Mouse (Mus musculus): ENCODE results near the gene Irf2bp2. TPM values are rescaled to one million over a fixed set of nuclear protein-coding genes. Genes with fewer than 3 reads are reported as not detected.

Gene Irf2bp2
- polyA plus RNA-seq, 1 experiment from 2014 or later = 12.6 TPM

GRCm38 (mm10) chr8:126591141-126591820 lies 2.5 kb downstream of the Irf2bp2 start:
- Histone ChIP-seq H3K9ac (peak overlapping the region; percentile 89), H3K4me3 (peak overlapping the region; percentile 87), H3K4me2 (peak overlapping the region; percentile 81), H3K27me3 (no peaks in the 10 kb centered on the region), H3K27ac (peak overlapping the region; percentile 100), H3K9me3 (no peaks in the 10 kb centered on the region), H3K4me1 (peaks cover 38% of the 10 kb centered on the region), H3K36me3 (peaks cover 13% of the 10 kb centered on the region)
- WGBS = 1% methylated on average over 20 of the region's 20 CpGs
- no peak for ATAC-seq (ENCODE audit: borderline replicate concordance, extremely low read depth, low FRiP score, low TSS enrichment)

GRCm38 (mm10) chr8:126590599-126590998 lies 3.2 kb downstream of the Irf2bp2 start:
- no peak for ATAC-seq (ENCODE audit: borderline replicate concordance, extremely low read depth, low FRiP score, low TSS enrichment)
- 11% methylated on average over 4 of the region's 4 CpGs for WGBS
- peak overlapping the region; percentile 81 for H3K4me2 ChIP-seq
- H3K36me3 ChIP-seq = peaks cover 13% of the 10 kb centered on the region
- peak overlapping the region; percentile 69 for H3K27ac ChIP-seq
- no peaks in the 10 kb centered on the region for H3K27me3 ChIP-seq
- H3K4me1 ChIP-seq = peaks cover 41% of the 10 kb centered on the region
- peak overlapping the region; percentile 87 for H3K4me3 ChIP-seq
- no peaks in the 10 kb centered on the region for H3K9me3 ChIP-seq
- peak overlapping the region; percentile 89 for H3K9ac ChIP-seq

DNA sequence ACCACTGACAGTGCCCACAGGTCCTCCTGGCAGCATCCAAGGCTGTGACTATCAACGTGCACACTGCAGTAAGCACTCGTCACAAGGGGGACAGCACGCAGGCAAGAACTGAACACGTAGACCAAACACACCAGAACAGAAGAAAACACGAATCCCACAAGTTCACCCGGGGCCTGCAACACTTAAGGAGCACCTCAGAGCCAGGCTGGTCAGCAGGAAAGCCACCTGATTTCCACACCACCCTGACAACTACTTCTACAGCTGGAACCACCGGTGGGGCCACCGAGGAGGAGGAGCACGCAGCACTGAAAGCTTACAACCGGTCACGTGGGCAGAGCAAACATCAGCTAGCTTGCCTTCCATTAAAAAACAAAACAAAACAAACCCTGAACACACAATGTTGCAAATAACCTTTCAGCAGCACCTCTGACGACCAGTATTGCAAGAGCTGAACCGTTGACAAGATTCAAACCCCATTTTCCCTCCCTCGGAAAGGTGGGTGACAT lies 3.7 kb downstream of the Irf2bp2 start:
- H3K9ac ChIP-seq = peak overlapping the region; percentile 89
- H3K4me1 ChIP-seq = peaks cover 41% of the 10 kb centered on the region
- peak overlapping the region; percentile 69 for H3K27ac ChIP-seq
- H3K27me3 ChIP-seq = no peaks in the 10 kb centered on the region
- peak overlapping the region; percentile 81 for H3K4me2 ChIP-seq
- peaks cover 13% of the 10 kb centered on the region for H3K36me3 ChIP-seq
- 1% methylated on average over 14 of the region's 14 CpGs for WGBS
- no peak for ATAC-seq (ENCODE audit: borderline replicate concordance, extremely low read depth, low FRiP score, low TSS enrichment)
- peak overlapping the region; percentile 87 for H3K4me3 ChIP-seq
- no peaks in the 10 kb centered on the region for H3K9me3 ChIP-seq

- WGBS = 3% methylated on average over 1 of the region's 1 CpGs
- ATAC-seq (ENCODE audit: borderline replicate concordance, extremely low read depth, low FRiP score, low TSS enrichment) = no peak
Measured at GRCm38 (mm10) chr8:126589507-126590023, 4.2 kb downstream of the Irf2bp2 start.

GRCm38 (mm10) chr8:126588636-126589506 lies 4.9 kb downstream of the Irf2bp2 start:
- ATAC-seq (ENCODE audit: borderline replicate concordance, extremely low read depth, low FRiP score, low TSS enrichment) = no peak
- H3K9ac ChIP-seq = peak overlapping the region; percentile 89
- H3K4me3 ChIP-seq = peak overlapping the region; percentile 87
- H3K27ac ChIP-seq = peak overlapping the region; percentile 69
- H3K4me1 ChIP-seq = peaks cover 49% of the 10 kb centered on the region
- H3K36me3 ChIP-seq = peaks cover 13% of the 10 kb centered on the region
- peak overlapping the region; percentile 81 for H3K4me2 ChIP-seq
- no peaks in the 10 kb centered on the region for H3K9me3 ChIP-seq
- 3% methylated on average over 11 of the region's 11 CpGs for WGBS
- H3K27me3 ChIP-seq = no peaks in the 10 kb centered on the region

More at GRCm38 (mm10) chr8:126589507-126590023, 4.2 kb downstream of the Irf2bp2 start:
- Histone ChIP-seq H3K4me3 (peak overlapping the region; percentile 87), H3K9ac (peak overlapping the region; percentile 89), H3K4me2 (peak overlapping the region; percentile 81), H3K36me3 (peaks cover 13% of the 10 kb centered on the region), H3K4me1 (peaks cover 42% of the 10 kb centered on the region), H3K27ac (peak overlapping the region; percentile 69), H3K9me3 (no peaks in the 10 kb centered on the region), H3K27me3 (no peaks in the 10 kb centered on the region)

GRCm38 (mm10) chr8:126587836-126588503 lies 5.8 kb downstream of the Irf2bp2 start:
- Histone ChIP-seq H3K4me3 (peak overlapping the region; percentile 87), H3K27ac (peak overlapping the region; percentile 56; the same call in 1 of the 2 replicates), H3K4me2 (peak overlapping the region; percentile 81), H3K4me1 (peaks cover 57% of the 10 kb centered on the region), H3K27me3 (no peaks in the 10 kb centered on the region), H3K36me3 (peaks cover 13% of the 10 kb centered on the region), H3K9ac (peak overlapping the region; percentile 89), H3K9me3 (no peaks in the 10 kb centered on the region)
- WGBS = 19% methylated on average over 10 of the region's 10 CpGs
- ATAC-seq (ENCODE audit: borderline replicate concordance, extremely low read depth, low FRiP score, low TSS enrichment) = no peak

- peak overlapping the region; percentile 44; the same call in 1 of the 2 replicates for H3K27ac ChIP-seq
- H3K4me2 ChIP-seq = peak overlapping the region; percentile 81
- no peaks in the 10 kb centered on the region for H3K27me3 ChIP-seq
- H3K36me3 ChIP-seq = peaks cover 13% of the 10 kb centered on the region
- H3K4me3 ChIP-seq = peak overlapping the region; percentile 87
- peaks cover 64% of the 10 kb centered on the region for H3K4me1 ChIP-seq
- no peak for ATAC-seq (ENCODE audit: borderline replicate concordance, extremely low read depth, low FRiP score, low TSS enrichment)
- 0 out of 2 replicates have a peak overlapping the region, but pooled peaks have one; percentile 20 for H3K9ac ChIP-seq
- H3K9me3 ChIP-seq = no peaks in the 10 kb centered on the region
- 52% methylated on average over 10 of the region's 10 CpGs for WGBS
Measured at GRCm38 (mm10) chr8:126586599-126587577, 6.9 kb downstream of the Irf2bp2 start.

GRCm38 (mm10) chr8:126586101-126586500 lies 7.7 kb downstream of the Irf2bp2 start:
- no peak for ATAC-seq (ENCODE audit: borderline replicate concordance, extremely low read depth, low FRiP score, low TSS enrichment)
- Histone ChIP-seq H3K36me3 (peaks cover 11% of the 10 kb centered on the region), H3K4me2 (peak overlapping the region; percentile 81; the same call in 1 of the 2 replicates), H3K4me1 (peaks cover 64% of the 10 kb centered on the region), H3K9me3 (no peaks in the 10 kb centered on the region), H3K9ac (no peak overlapping the region), H3K27ac (peak overlapping the region; percentile 99), H3K27me3 (no peaks in the 10 kb centered on the region), H3K4me3 (no peak overlapping the region)
- WGBS = 62% methylated on average over 2 of the region's 2 CpGs

- Histone ChIP-seq H3K36me3 (peaks cover 10% of the 10 kb centered on the region), H3K27me3 (no peaks in the 10 kb centered on the region), H3K4me3 (no peak overlapping the region), H3K4me2 (peak overlapping the region; percentile 96; the same call in 1 of the 2 replicates), H3K9ac (0 out of 2 replicates have a peak overlapping the region, but pooled peaks have one; percentile 16), H3K27ac (peak overlapping the region; percentile 99), H3K4me1 (peaks cover 64% of the 10 kb centered on the region), H3K9me3 (no peaks in the 10 kb centered on the region)
- ATAC-seq (ENCODE audit: borderline replicate concordance, extremely low read depth, low FRiP score, low TSS enrichment) = no peak
- WGBS = 38% methylated on average over 9 of the region's 9 CpGs
Measured at GRCm38 (mm10) chr8:126585561-126586031, 8.2 kb downstream of the Irf2bp2 start.

GRCm38 (mm10) chr8:126584844-126585231 lies 8.9 kb downstream of the Irf2bp2 start:
- Histone ChIP-seq H3K4me3 (peak overlapping the region; percentile 45), H3K27ac (peak overlapping the region; percentile 99), H3K9me3 (no peaks in the 10 kb centered on the region), H3K4me2 (peak overlapping the region; percentile 96), H3K27me3 (no peaks in the 10 kb centered on the region), H3K36me3 (peaks cover 10% of the 10 kb centered on the region), H3K9ac (peak overlapping the region; percentile 65), H3K4me1 (peaks cover 64% of the 10 kb centered on the region)
- ATAC-seq (ENCODE audit: borderline replicate concordance, extremely low read depth, low FRiP score, low TSS enrichment) = peak; percentile 2; the same call in 1 of the 2 replicates
- 24% methylated on average over 5 of the region's 5 CpGs for WGBS
